Mouse (Mus musculus): ENCODE results near the gene Ralgds.

DNA sequence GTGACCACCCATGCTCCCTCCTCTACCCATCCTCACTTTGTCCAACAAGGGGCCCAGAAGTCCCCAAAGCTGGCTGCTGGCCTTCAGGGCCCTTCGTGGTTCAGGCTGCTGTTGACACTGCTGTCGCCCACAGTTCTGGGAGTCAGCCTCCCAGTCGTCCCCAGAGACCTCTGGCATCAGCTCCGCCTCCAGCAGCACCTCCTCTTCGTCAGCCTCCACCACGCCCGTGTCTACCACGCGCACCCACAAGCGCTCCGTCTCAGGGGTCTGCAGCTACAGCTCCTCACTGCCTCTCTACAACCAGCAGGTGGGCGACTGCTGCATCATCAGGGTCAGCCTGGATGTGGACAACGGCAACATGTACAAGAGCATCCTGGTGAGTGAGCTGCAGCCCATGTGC is 36.2 kb downstream of the Ralgds start:
- TF ChIP-seq POLR2A (IDR thresholded peaks at IDR 0.05; ENCODE audit: borderline replicate concordance, control insufficient read depth, low read depth, low read length) = no peak
- no peak for TF ChIP-seq CTCF (IDR thresholded peaks at IDR 0.05; ENCODE audit: control insufficient read depth, insufficient read depth, low read length)

Measured in bone marrow, adult 2 months (tissue).